Mouse (Mus musculus): ENCODE measurements at regions not wholly inside any gene's neighbourhood (a gene's known extent, or its start where the extent isn't known, plus 50 kb on each side); places are given as distances from the start of the nearest gene placed in this dataset.

DNA sequence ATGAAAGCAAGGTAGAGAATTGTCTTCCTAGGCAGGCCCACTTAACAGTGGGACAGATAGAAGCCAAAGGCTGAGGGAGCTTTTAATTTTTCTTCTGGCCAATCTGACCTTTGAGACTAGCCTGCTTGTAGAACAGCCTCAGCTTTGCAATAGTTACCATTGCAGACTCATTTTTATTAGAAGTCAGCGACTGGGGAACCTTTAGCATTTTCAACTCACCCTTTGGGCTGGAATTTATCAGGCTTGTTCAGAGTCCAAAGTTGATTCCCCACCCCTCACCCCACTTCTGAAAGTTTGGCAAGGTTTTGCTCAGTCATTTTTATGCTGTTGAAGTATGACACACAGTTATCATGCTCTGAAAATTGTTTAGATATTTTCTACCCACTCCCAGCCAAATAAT lies 145.9 kb downstream of the Fam84a start:
- H3K36me3 ChIP-seq (ENCODE audit: control insufficient read depth in 1 of 2, insufficient read depth in 2 of 2, low read length in 2 of 2), result no peaks in the 10 kb centered on the region
- no peak overlapping the region for H3K9ac ChIP-seq (ENCODE audit: control insufficient read depth, low read depth, low read length, poor library complexity, severe bottlenecking)
- no peaks in the 10 kb centered on the region for H3K9me3 ChIP-seq (replicated peaks; ENCODE audit: insufficient read depth, low read length)
- no peak for TF ChIP-seq ZKSCAN1 (IDR thresholded peaks at IDR 0.05; ENCODE audit: low read depth, low read length)
- no peak for TF ChIP-seq USF2 (IDR thresholded peaks at IDR 0.05; ENCODE audit: borderline replicate concordance in 1 of 2, insufficient read depth in 1 of 2, low read depth in 1 of 2, low read length in 2 of 2)
- TF ChIP-seq UBTF (IDR thresholded peaks at IDR 0.05; ENCODE audit: borderline replicate concordance, insufficient read depth, low read depth, low read length), result no peak
- no peak for TF ChIP-seq MEF2A (IDR thresholded peaks at IDR 0.05; ENCODE audit: extremely low read depth, insufficient replicate concordance, low read depth, low read length, poor library complexity, severe bottlenecking)
- TF ChIP-seq RAD21 (IDR thresholded peaks at IDR 0.05; ENCODE audit: low read depth, low read length), result no peak
- no peak for TF ChIP-seq MAFK (IDR thresholded peaks at IDR 0.05; ENCODE audit: borderline replicate concordance, low read depth, low read length)
- no peak for TF ChIP-seq POLR2AphosphoS2 (IDR thresholded peaks at IDR 0.05; ENCODE audit: low read length)
- TF ChIP-seq NRF1 (IDR thresholded peaks at IDR 0.05; ENCODE audit: insufficient read depth, low read depth, low read length, poor library complexity, severe bottlenecking), result no peak
- no peak for TF ChIP-seq ZMIZ1 (IDR thresholded peaks at IDR 0.05; ENCODE audit: low read depth, low read length)
- no peak for TF ChIP-seq MYB (IDR thresholded peaks at IDR 0.05; ENCODE audit: low read depth, low read length)
- no peak for TF ChIP-seq HCFC1 (IDR thresholded peaks at IDR 0.05; ENCODE audit: low read depth, low read length)
- no peak for TF ChIP-seq BHLHE40 (IDR thresholded peaks at IDR 0.05; ENCODE audit: borderline replicate concordance, low read depth, low read length)
- TF ChIP-seq CHD2 (IDR thresholded peaks at IDR 0.05; ENCODE audit: low read length), result no peak
- TF ChIP-seq ETS1 (IDR thresholded peaks at IDR 0.05; ENCODE audit: low read depth, low read length), result no peak
- TF ChIP-seq NELFE (IDR thresholded peaks at IDR 0.05; ENCODE audit: low read depth, low read length), result no peak
- no peak for TF ChIP-seq USF1 (IDR thresholded peaks at IDR 0.05; ENCODE audit: low read depth, low read length)
- no peak overlapping the region for H3K27ac ChIP-seq (ENCODE audit: control insufficient read depth, low read depth, low read length)
- no peak overlapping the region for H3K4me3 ChIP-seq (ENCODE audit: control insufficient read depth in 1 of 2, insufficient read depth in 1 of 2, low read depth in 2 of 2, low read length in 2 of 2)
- no peaks in the 10 kb centered on the region for H3K79me2 ChIP-seq (ENCODE audit: control insufficient read depth, insufficient read depth, low read length, poor library complexity)
- no peaks in the 10 kb centered on the region for H3K4me1 ChIP-seq (ENCODE audit: control insufficient read depth in 1 of 2, insufficient read depth in 2 of 2, low read length in 2 of 2)
- H3K27me3 ChIP-seq (ENCODE audit: control insufficient read depth in 1 of 2, insufficient read depth in 2 of 2, low read length in 2 of 2), result no peaks in the 10 kb centered on the region
- DNase-seq (ENCODE audit: low read depth, low spot score), result no peak

DNA sequence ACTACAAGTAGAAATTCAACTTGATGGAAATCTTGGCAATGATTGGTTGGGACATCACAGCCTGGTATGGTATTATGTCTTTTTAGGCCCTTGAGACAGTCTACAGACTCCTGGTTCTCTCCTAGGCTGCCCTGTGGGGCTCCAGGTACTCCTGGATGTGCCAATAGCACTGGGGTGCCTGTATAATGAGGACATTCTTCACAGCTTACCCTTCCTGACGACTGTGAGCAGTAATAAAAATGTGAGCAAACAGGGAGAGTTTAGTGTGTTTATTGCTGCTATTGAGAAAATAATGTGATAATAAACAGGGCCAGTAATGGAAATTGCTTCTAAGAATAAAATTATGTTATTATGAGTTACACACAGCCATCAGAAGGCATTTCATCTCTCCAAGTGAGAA lies 150.2 kb downstream of the Fam84a start:
- Histone ChIP-seq H3K9ac (ENCODE audit: control insufficient read depth, low read depth, low read length, poor library complexity, severe bottlenecking) (no peak overlapping the region), H3K79me2 (ENCODE audit: control insufficient read depth, insufficient read depth, low read length, poor library complexity) (no peaks in the 10 kb centered on the region), H3K27me3 (ENCODE audit: control insufficient read depth in 1 of 2, insufficient read depth in 2 of 2, low read length in 2 of 2) (no peaks in the 10 kb centered on the region), H3K36me3 (ENCODE audit: control insufficient read depth in 1 of 2, insufficient read depth in 2 of 2, low read length in 2 of 2) (no peaks in the 10 kb centered on the region), H3K27ac (ENCODE audit: control insufficient read depth, low read depth, low read length) (no peak overlapping the region), H3K4me1 (ENCODE audit: control insufficient read depth in 1 of 2, insufficient read depth in 2 of 2, low read length in 2 of 2) (no peaks in the 10 kb centered on the region), H3K9me3 (replicated peaks; ENCODE audit: insufficient read depth, low read length) (no peaks in the 10 kb centered on the region), H3K4me3 (ENCODE audit: control insufficient read depth in 1 of 2, insufficient read depth in 1 of 2, low read depth in 2 of 2, low read length in 2 of 2) (no peak overlapping the region)
- no peak for DNase-seq (ENCODE audit: low read depth, low spot score)
- no peak for TF ChIP-seq RCOR1 (IDR thresholded peaks at IDR 0.05; ENCODE audit: low read depth, low read length)
- no peak for TF ChIP-seq USF1 (IDR thresholded peaks at IDR 0.05; ENCODE audit: low read depth, low read length)
- no peak for TF ChIP-seq MEF2A (IDR thresholded peaks at IDR 0.05; ENCODE audit: extremely low read depth, insufficient replicate concordance, low read depth, low read length, poor library complexity, severe bottlenecking)
- no peak for TF ChIP-seq TCF12 (IDR thresholded peaks at IDR 0.05; ENCODE audit: low read depth, low read length)
- TF ChIP-seq CHD1 (IDR thresholded peaks at IDR 0.05; ENCODE audit: low read depth, low read length), result no peak
- no peak for TF ChIP-seq MAX (IDR thresholded peaks at IDR 0.05; ENCODE audit: low read length)
- no peak for TF ChIP-seq MYB (IDR thresholded peaks at IDR 0.05; ENCODE audit: low read depth, low read length)
- TF ChIP-seq MYC (IDR thresholded peaks at IDR 0.05; ENCODE audit: low read depth, low read length), result no peak
- no peak for TF ChIP-seq POLR2AphosphoS2 (IDR thresholded peaks at IDR 0.05; ENCODE audit: low read length)
- no peak for TF ChIP-seq RAD21 (IDR thresholded peaks at IDR 0.05; ENCODE audit: low read depth, low read length)
- TF ChIP-seq NELFE (IDR thresholded peaks at IDR 0.05; ENCODE audit: low read depth, low read length), result no peak
- TF ChIP-seq ELF1 (IDR thresholded peaks at IDR 0.05; ENCODE audit: low read depth, low read length), result no peak
- no peak for TF ChIP-seq TAL1 (IDR thresholded peaks at IDR 0.05; ENCODE audit: low read length)
- no peak for TF ChIP-seq ZMIZ1 (IDR thresholded peaks at IDR 0.05; ENCODE audit: low read depth, low read length)

Measured in MEL (cell line).